Mouse (Mus musculus) gastrocnemius, postnatal 14 days (tissue): ENCODE results near the gene Tmem207. TPM values are rescaled to one million over a fixed set of nuclear protein-coding genes. Genes with fewer than 3 reads are reported as not detected.

Source experiments
- DNase-seq: peaks from one replicate; pipeline ENCODE4 v3.0.0; 2021; ENCODE audit warnings: mixed read lengths
- intact Hi-C: fragments of 180-260 bp; cut with DNase I; formaldehyde crosslinking; loops from one replicate; pipeline ENCODE4 v1.15.1; 2025; ENCODE audit warnings: low total_unique reads
- total RNA-seq, 2 experiments: library from RNA; stranded (reverse); gene quantifications; 2 replicates each; pipeline ENCODE4 v1.2.3; 2021

The Tmem207 gene
- total RNA-seq, 2 experiments from 2014 or later: not detected

DNA sequence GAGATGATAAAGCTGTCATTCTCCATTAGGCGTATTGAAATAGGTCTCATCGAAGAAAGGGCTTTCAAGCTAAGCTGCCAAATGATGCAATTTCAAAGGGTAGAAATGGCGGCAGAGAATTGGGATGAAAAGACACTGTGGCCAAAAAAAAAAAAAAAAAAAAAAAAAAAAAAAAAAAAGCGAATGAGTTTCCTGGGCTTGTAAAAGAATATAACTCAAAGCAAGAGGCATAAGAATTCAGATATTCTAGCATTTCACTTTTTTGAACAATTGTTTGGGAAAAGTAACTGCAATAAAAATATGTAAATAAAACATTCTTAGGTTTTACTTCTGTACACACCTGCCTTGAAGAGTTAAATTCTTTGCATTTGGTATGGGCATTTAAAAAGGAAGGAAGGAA, 60.0 kb downstream of the Tmem207 start:
- intact Hi-C loops: no loop called here

DNA sequence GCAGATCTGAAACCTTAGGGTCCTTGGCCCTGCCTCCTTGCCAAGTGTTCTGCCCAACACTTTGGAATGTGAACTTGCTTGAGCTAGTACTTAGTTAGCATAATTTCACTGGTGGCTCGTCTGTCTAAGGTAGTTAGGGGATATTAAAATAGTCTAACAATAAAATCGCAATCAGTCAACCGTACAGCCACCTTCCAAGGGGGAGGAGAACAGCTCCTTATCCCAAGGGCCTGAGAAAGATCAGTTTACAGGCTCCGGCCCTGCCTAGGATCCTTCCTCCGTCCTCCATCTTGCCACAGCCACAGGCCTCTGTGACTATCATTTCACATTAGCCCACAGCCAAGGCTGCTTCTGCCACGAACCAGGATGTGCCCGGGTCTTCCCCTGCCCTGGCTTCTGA, 63.7 kb downstream of the Tmem207 start, which contains the start of gene Cldn16:
Gene Cldn16 (plus strand): TSS at position 301 of the 400 bp plus-strand sequence.
- DNase-seq: no peak
- intact Hi-C loops: no loop called here

More for the DNA sequence above, 60.0 kb downstream of the Tmem207 start:
- no peak for DNase-seq

DNA sequence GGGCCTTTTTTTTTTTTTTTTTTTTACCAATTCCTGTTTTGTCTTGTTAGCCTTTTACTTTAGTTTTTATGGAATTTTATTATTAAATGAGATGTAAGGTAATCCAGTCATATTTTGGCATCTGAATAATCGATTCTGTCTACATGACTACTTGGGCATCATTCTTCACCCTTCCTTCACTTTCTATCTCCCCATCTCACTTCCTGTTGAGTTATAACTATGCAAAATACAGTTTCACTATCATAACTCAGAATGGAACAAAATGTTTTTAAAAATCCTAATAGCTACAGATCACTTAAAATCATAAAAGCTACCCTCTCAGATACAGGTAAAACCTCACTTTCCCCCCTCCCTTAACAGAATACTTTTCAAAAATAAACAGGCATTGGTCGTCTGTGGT, 70.4 kb downstream of the Tmem207 start:
- intact Hi-C loops: no loop called here
- no peak for DNase-seq

DNA sequence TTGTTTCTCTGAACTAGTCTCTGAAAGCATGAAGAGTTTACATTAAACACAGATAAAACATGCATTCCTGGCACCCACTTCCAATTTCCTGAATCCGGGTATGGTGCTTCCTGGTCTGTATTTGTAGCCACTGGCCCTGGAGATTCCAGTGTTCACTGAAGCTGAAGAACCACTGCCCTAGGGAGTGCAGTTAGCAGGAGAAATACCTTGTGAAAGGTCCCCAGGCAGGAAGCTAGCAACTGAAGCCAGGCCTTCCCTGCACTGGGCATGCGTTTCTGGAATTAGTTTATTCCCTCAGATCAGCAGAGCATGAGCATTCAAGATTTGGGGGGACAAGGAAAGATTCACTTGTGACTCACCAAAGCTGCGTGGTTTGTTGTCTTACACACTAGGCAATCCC, 72.4 kb downstream of the Tmem207 start:
- intact Hi-C loops: no loop called here
- DNase-seq: no peak

Other genes with a start within 250 kb of the Tmem207 start
- 1 to 10 TPM; 3.4 to 5.5 TPM for gene Cldn1, start 154.9 kb downstream of the Tmem207 start, total RNA-seq
- not detected for gene Cldn16, start 63.6 kb downstream of the Tmem207 start, total RNA-seq
- gene Il1rap, start 54.9 kb upstream of the Tmem207 start, total RNA-seq: 1 to 10 TPM; 3.2 to 3.3 TPM